Mouse (Mus musculus) WW6 (cell line): ENCODE data around the gene Myct1.

ENCODE experiments used
- DNase-seq: peaks from one replicate; pipeline ENCODE4 v3.0.0-alpha.2; 2013; ENCODE audit warnings: low read depth, low spot score

The Myct1 gene

GRCm38 (mm10) chr10:5615186-5616040 is 21.8 kb downstream of the Myct1 start:
- no peak for DNase-seq

GRCm38 (mm10) chr10:5626268-5626667 is 32.7 kb downstream of the Myct1 start:
- no peak for DNase-seq

GRCm38 (mm10) chr10:5633672-5634200 is 40.2 kb downstream of the Myct1 start:
- no peak for DNase-seq

GRCm38 (mm10) chr10:5634336-5634735 is 40.8 kb downstream of the Myct1 start:
- DNase-seq, result no peak

- no peak for DNase-seq
Measured at GRCm38 (mm10) chr10:5637322-5637721, 43.7 kb downstream of the Myct1 start.

GRCm38 (mm10) chr10:5639112-5639511 is 45.5 kb downstream of the Myct1 start, which contains the start of gene Vip:
Vip (plus strand) TSS chr10:5639218.
- no peak for DNase-seq
